Mouse (Mus musculus): ENCODE data around the gene 4933407L21Rik.

DNA sequence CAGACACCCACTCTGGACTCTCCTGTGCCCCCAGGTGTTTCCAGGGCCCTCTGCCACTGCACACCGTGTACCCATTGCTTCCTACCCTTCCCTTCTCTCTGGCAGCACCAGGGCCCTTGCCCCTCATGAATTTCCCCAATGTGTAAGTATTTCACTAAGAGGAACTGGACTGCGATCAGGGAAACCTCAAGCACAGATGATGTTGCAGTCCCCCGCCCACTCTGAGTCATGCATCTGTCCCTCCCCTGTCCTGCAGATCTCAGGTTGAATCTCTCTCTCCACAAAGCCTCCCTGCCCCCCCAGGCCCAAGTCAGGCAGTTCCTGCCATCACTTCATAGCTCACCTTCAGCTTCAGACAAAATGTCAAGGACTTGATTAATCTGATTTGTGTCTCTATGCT, 49.4 kb downstream of the 4933407L21Rik start:
- TF ChIP-seq MAFK (IDR thresholded peaks at IDR 0.05; ENCODE audit: insufficient read depth, low read depth, low read length) (no peak), ZC3H11A (IDR thresholded peaks at IDR 0.05; ENCODE audit: borderline replicate concordance, low read depth, low read length) (no peak)
